Mouse (Mus musculus): ENCODE measurements around the gene L3mbtl4. TPM values are rescaled to one million over a fixed set of nuclear protein-coding genes. Genes with fewer than 3 reads are reported as not detected.

L3mbtl4 gene
- polyA plus RNA-seq, 1 experiment from 2014 or later = 4.0 TPM

DNA sequence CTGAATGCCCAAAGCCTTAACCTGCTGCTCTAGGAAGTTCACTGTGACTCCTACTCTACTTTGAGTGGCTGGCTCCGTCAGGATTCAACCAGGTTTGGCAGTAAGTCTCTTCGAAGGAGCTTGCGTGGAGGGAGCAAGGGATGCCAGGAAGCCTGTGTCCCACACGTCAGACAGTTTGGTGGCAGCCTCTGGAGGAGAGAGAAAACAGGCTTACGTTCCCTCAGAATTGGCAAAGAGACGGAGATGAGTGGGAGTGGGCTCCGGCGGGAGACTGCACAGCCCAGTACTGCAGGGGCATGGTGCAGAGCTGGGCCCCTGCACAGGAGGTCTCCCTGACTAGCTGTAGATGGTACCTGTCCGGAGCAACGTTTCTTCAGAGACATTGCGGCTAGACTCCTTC, 481.2 kb downstream of the L3mbtl4 start:
- ATAC-seq (ENCODE audit: low FRiP score, low TSS enrichment) (no peak), DNase-seq (no peak)
- no peak overlapping the region for H3K27ac ChIP-seq (replicated peaks; ENCODE audit: low read depth, low read length)
- 95% methylated on average over 11 of the region's 11 CpGs for WGBS
- no peak overlapping the region for H3K4me3 ChIP-seq (replicated peaks; ENCODE audit: low read depth, low read length)
- no peak overlapping the region for H3K4me2 ChIP-seq (ENCODE audit: low read length)
- H3K27me3 ChIP-seq (ENCODE audit: control insufficient read depth, insufficient read depth, low read length) = no peaks in the 10 kb centered on the region
- H3K9me3 ChIP-seq (ENCODE audit: control insufficient read depth, low read length) = no peaks in the 10 kb centered on the region
- H3K36me3 ChIP-seq (ENCODE audit: control insufficient read depth, insufficient read depth, low read length) = no peaks in the 10 kb centered on the region
- no peak overlapping the region for H3K9ac ChIP-seq (replicated peaks; ENCODE audit: low read length)
- no peaks in the 10 kb centered on the region for H3K4me1 ChIP-seq (ENCODE audit: control insufficient read depth, insufficient read depth, low read length)

DNA sequence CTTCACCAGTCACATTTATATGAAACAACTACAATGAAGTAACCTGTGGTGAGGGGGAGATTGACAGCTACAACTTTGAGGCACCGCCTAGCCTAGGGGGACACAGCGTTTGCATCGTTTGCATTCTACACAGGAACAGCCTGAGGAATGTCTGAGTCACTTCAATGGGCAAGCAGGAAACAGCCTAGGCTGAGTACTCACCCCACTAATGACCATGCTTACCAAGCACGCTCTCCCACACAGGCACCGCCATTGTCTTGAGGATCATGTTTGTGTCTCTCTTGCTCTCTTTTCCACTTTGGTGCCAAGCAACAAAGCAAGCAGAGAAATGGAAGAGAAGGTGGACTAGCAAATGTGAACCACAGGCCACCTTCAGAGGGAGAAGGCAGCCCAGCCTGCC, 484.8 kb downstream of the L3mbtl4 start:
- ATAC-seq (ENCODE audit: low FRiP score, low TSS enrichment) (no peak), DNase-seq (no peak)
- Histone ChIP-seq H3K4me2 (ENCODE audit: low read length) (no peak overlapping the region), H3K27me3 (ENCODE audit: control insufficient read depth, insufficient read depth, low read length) (no peaks in the 10 kb centered on the region), H3K36me3 (ENCODE audit: control insufficient read depth, insufficient read depth, low read length) (no peaks in the 10 kb centered on the region), H3K27ac (replicated peaks; ENCODE audit: low read depth, low read length) (no peak overlapping the region), H3K9me3 (ENCODE audit: control insufficient read depth, low read length) (no peaks in the 10 kb centered on the region), H3K4me1 (ENCODE audit: control insufficient read depth, insufficient read depth, low read length) (no peaks in the 10 kb centered on the region), H3K4me3 (replicated peaks; ENCODE audit: low read depth, low read length) (no peak overlapping the region), H3K9ac (replicated peaks; ENCODE audit: low read length) (no peak overlapping the region)
- WGBS = 71% methylated on average over 5 of the region's 5 CpGs

DNA sequence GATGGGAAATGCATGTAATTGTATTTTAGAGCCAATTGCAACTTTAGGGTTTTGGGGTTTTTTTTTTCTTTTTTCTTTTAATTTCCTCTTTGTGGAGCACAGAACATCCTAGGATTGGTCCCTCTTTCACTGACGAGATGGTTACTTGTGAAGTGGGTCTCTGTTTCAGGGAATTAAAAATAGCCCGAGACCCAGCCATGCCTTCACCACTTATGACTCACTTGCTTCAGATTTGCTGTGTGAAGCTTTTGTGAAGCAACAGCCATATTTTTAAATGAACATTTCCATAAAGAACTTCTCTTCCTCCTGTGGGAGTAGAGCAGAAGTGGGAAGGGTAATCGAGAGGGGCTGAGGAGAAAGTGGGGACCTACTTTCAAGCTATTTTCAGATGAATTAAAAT, 485.3 kb downstream of the L3mbtl4 start:
- ATAC-seq (ENCODE audit: low FRiP score, low TSS enrichment) (no peak), DNase-seq (no peak)
- WGBS = 91% methylated on average over 3 of the region's 3 CpGs
- H3K4me3 ChIP-seq (replicated peaks; ENCODE audit: low read depth, low read length) = no peak overlapping the region
- no peak overlapping the region for H3K27ac ChIP-seq (replicated peaks; ENCODE audit: low read depth, low read length)
- no peaks in the 10 kb centered on the region for H3K36me3 ChIP-seq (ENCODE audit: control insufficient read depth, insufficient read depth, low read length)
- H3K27me3 ChIP-seq (ENCODE audit: control insufficient read depth, insufficient read depth, low read length) = no peaks in the 10 kb centered on the region
- no peaks in the 10 kb centered on the region for H3K9me3 ChIP-seq (ENCODE audit: control insufficient read depth, low read length)
- no peak overlapping the region for H3K9ac ChIP-seq (replicated peaks; ENCODE audit: low read length)
- H3K4me2 ChIP-seq (ENCODE audit: low read length) = no peak overlapping the region
- H3K4me1 ChIP-seq (ENCODE audit: control insufficient read depth, insufficient read depth, low read length) = no peaks in the 10 kb centered on the region

DNA sequence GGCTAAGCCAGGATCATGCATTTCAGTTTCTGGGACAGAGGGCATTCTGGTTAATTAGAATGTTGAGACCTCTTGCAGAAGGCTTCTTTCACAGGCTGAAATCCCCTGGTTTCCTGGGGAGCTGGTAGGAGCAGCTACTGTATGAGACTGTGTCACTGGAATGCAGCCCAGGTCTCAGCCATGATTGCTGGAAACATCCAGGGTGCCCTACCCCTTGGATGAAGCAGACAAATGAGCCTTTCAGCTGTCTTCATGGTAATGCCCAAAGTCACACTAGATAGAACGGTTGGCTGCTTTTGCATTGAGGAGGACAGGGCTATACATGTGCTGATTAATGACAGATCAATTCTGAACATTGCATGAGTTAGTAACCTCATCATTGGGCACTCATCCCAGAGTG, 486.4 kb downstream of the L3mbtl4 start:
- Histone ChIP-seq H3K4me2 (ENCODE audit: low read length) (no peak overlapping the region), H3K27ac (replicated peaks; ENCODE audit: low read depth, low read length) (no peak overlapping the region), H3K4me3 (replicated peaks; ENCODE audit: low read depth, low read length) (no peak overlapping the region), H3K27me3 (ENCODE audit: control insufficient read depth, insufficient read depth, low read length) (no peaks in the 10 kb centered on the region), H3K4me1 (ENCODE audit: control insufficient read depth, insufficient read depth, low read length) (no peaks in the 10 kb centered on the region), H3K9me3 (ENCODE audit: control insufficient read depth, low read length) (no peaks in the 10 kb centered on the region), H3K36me3 (ENCODE audit: control insufficient read depth, insufficient read depth, low read length) (no peaks in the 10 kb centered on the region), H3K9ac (replicated peaks; ENCODE audit: low read length) (no peak overlapping the region)
- ATAC-seq (ENCODE audit: low FRiP score, low TSS enrichment) (no peak), DNase-seq (no peak)
- 77% methylated on average over 1 of the region's 1 CpGs for WGBS

DNA sequence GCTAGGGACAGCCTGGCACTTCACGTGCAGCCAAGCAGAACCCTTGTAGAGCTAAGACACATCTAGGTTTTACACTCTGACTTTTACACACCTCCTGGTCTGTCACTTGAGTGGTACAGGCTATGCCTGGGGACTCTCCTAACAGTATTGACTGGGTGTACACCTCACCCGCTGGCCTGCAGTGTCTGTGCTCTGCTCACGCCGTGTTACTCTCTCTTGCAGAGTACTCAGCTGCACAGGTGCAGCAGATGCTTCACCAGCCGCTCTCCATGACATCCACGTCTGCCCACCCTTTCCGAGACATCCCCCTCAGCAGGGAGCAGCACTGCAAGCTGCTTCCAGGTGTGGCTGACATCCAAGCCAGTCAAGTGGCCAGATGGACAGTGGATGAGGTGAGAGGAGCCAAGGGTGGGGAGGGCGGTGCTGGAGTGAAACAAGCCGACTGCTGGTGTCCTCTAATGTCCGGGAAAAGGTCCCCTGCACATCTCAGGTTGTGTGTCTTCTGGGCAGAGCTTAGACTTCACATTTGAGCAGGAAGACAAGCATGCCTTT, 490.8 kb downstream of the L3mbtl4 start:
- no peaks in the 10 kb centered on the region for H3K27me3 ChIP-seq (ENCODE audit: control insufficient read depth, insufficient read depth, low read length)
- H3K4me2 ChIP-seq (ENCODE audit: low read length) = no peak overlapping the region
- no peaks in the 10 kb centered on the region for H3K9me3 ChIP-seq (ENCODE audit: control insufficient read depth, low read length)
- no peaks in the 10 kb centered on the region for H3K4me1 ChIP-seq (ENCODE audit: control insufficient read depth, insufficient read depth, low read length)
- no peak overlapping the region for H3K4me3 ChIP-seq (replicated peaks; ENCODE audit: low read depth, low read length)
- no peaks in the 10 kb centered on the region for H3K36me3 ChIP-seq (ENCODE audit: control insufficient read depth, insufficient read depth, low read length)
- DNase-seq (no peak), ATAC-seq (ENCODE audit: low FRiP score, low TSS enrichment) (no peak)
- H3K27ac ChIP-seq (replicated peaks; ENCODE audit: low read depth, low read length) = no peak overlapping the region
- WGBS = 87% methylated on average over 10 of the region's 10 CpGs
- H3K9ac ChIP-seq (replicated peaks; ENCODE audit: low read length) = no peak overlapping the region

DNA sequence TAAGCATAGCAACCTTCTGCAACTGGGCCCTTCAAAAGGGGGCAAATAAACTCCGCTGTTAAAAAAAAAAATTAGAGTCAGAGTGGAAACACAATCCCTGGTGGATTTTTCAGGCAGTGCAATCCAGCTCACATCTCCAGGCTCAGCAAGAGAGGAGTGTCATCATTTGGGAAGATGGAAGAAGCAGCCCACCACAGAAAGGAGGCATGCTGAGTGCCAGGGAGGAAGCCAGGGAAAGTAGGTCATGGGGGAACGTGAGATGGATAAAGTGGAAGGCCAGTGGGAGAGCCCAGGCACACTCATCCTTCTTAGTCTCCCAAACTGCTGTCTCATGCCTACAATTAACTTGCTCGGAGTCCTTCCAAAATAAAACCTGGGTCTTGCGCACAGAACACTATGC, 496.0 kb downstream of the L3mbtl4 start:
- ATAC-seq (ENCODE audit: low FRiP score, low TSS enrichment) = no peak
- no peak overlapping the region for H3K4me3 ChIP-seq (replicated peaks; ENCODE audit: low read depth, low read length)
- no peaks in the 10 kb centered on the region for H3K4me1 ChIP-seq (ENCODE audit: control insufficient read depth, insufficient read depth, low read length)
- H3K27me3 ChIP-seq (ENCODE audit: control insufficient read depth, insufficient read depth, low read length) = no peaks in the 10 kb centered on the region
- 82% methylated on average over 4 of the region's 4 CpGs for WGBS
- no peak overlapping the region for H3K27ac ChIP-seq (replicated peaks; ENCODE audit: low read depth, low read length)
- no peak for DNase-seq
- no peak overlapping the region for H3K9ac ChIP-seq (replicated peaks; ENCODE audit: low read length)
- no peaks in the 10 kb centered on the region for H3K9me3 ChIP-seq (ENCODE audit: control insufficient read depth, low read length)
- no peak overlapping the region for H3K4me2 ChIP-seq (ENCODE audit: low read length)
- no peaks in the 10 kb centered on the region for H3K36me3 ChIP-seq (ENCODE audit: control insufficient read depth, insufficient read depth, low read length)

DNA sequence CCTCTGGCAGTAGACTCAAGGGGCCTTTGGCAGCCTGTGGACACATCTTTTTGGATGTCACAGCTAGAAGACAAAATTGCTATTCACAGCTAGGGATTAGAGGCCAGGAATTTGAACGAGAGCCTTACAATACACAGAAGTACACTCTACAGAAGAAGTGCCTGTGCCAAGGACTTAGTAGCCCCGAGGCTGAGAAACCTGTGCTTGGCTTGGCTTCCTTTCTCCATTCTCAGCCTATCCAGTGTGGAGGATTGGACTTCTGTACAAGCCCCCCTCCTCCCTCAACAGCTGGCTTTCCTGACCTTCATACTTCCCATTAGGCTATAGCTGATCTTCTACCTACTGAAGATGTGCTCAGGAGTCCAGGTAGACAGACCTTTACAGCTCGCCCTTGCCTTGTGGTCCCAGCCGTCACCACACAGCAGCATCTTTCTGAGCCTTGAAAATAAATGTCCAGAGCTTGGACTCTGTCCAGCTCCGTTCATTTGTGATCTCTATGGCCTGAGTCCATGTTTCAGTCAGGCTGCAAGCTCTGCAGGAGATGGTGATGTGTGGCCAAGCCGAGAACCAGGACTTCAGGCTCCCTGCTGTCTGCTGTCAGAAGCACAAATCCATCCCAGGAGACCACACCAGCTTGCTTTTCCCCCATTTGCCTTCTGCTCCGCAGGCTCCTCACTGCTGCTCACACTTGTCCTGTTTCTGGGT, 497.6 kb downstream of the L3mbtl4 start:
- Histone ChIP-seq H3K4me3 (replicated peaks; ENCODE audit: low read depth, low read length) (no peak overlapping the region), H3K4me1 (ENCODE audit: control insufficient read depth, insufficient read depth, low read length) (no peaks in the 10 kb centered on the region), H3K9ac (replicated peaks; ENCODE audit: low read length) (no peak overlapping the region), H3K27ac (replicated peaks; ENCODE audit: low read depth, low read length) (no peak overlapping the region), H3K36me3 (ENCODE audit: control insufficient read depth, insufficient read depth, low read length) (no peaks in the 10 kb centered on the region), H3K9me3 (ENCODE audit: control insufficient read depth, low read length) (no peaks in the 10 kb centered on the region), H3K27me3 (ENCODE audit: control insufficient read depth, insufficient read depth, low read length) (no peaks in the 10 kb centered on the region), H3K4me2 (ENCODE audit: low read length) (no peak overlapping the region)
- DNase-seq (no peak), ATAC-seq (ENCODE audit: low FRiP score, low TSS enrichment) (no peak)
- 57% methylated on average over 7 of the region's 7 CpGs for WGBS

DNA sequence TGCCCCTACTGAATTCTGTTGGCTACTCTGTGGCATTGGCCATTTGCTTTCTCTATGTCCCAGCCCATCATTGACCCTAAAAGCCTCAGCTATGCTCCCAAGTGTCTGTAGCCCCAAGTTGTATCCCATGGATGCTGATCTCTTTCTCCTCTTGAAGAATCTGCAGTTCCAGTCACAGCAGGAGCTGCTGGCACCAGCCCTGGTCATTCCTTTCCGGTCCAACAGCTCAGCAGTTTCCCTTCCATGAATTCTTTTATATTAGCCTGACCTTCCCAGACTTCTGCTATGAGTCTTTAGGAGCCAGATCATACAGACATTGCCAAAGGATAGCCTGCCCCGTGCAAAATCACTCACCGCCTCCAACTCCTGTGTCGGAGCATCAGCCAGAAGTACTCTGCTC, 520.1 kb downstream of the L3mbtl4 start:
- whole genome bisulfite sequencing = 89% methylated on average over 4 of the region's 4 CpGs
- no peak overlapping the region for H3K4me2 ChIP-seq (ENCODE audit: low read length)

DNA sequence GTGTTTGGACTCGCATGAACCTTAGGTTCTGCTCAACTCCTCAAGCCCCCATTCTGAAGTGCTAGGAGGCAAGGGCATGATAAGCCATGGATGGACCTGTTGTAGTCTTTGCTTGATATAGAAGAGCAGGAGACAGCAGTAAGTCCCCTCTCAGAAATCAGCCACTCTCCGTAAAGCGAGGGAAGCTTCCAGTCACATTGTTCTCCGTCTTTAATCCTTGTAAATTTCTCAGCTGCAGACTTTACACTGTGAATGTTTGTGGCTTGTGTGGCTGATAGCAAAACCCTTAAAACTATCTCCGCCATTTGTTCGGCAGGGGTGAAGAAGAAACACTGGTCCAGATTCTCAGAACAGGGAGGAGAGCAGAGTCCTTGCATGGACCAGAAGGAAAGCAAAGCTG, 552.7 kb downstream of the L3mbtl4 start, which contains the start of gene Tmem200c:
Tmem200c (plus strand) TSS at position 301 of the 400 bp plus-strand sequence.
- H3K9me3 ChIP-seq (ENCODE audit: control insufficient read depth, low read length) = no peaks in the 10 kb centered on the region
- H3K27me3 ChIP-seq (ENCODE audit: control insufficient read depth, insufficient read depth, low read length) = no peaks in the 10 kb centered on the region
- no peaks in the 10 kb centered on the region for H3K36me3 ChIP-seq (ENCODE audit: control insufficient read depth, insufficient read depth, low read length)
- 78% methylated on average over 6 of the region's 6 CpGs for WGBS
- no peak within 1 kb of the TSS for H3K9ac ChIP-seq (replicated peaks; ENCODE audit: low read length)
- H3K4me2 ChIP-seq (ENCODE audit: low read length) = no peak within 1 kb of the TSS
- H3K27ac ChIP-seq (replicated peaks; ENCODE audit: low read depth, low read length) = no peak within 1 kb of the TSS
- H3K4me1 ChIP-seq (ENCODE audit: control insufficient read depth, insufficient read depth, low read length) = no peaks in the 10 kb centered on the region
- no peak for DNase-seq
- no peak within 1 kb of the TSS for H3K4me3 ChIP-seq (replicated peaks; ENCODE audit: low read depth, low read length)
- ATAC-seq (ENCODE audit: low FRiP score, low TSS enrichment) = no peak

More for the DNA sequence above, 520.1 kb downstream of the L3mbtl4 start:
- no peak overlapping the region for H3K27ac ChIP-seq (replicated peaks; ENCODE audit: low read depth, low read length)
- H3K36me3 ChIP-seq (ENCODE audit: control insufficient read depth, insufficient read depth, low read length) = no peaks in the 10 kb centered on the region
- H3K9me3 ChIP-seq (ENCODE audit: control insufficient read depth, low read length) = no peaks in the 10 kb centered on the region
- no peaks in the 10 kb centered on the region for H3K27me3 ChIP-seq (ENCODE audit: control insufficient read depth, insufficient read depth, low read length)
- no peaks in the 10 kb centered on the region for H3K4me1 ChIP-seq (ENCODE audit: control insufficient read depth, insufficient read depth, low read length)
- DNase-seq = no peak
- H3K9ac ChIP-seq (replicated peaks; ENCODE audit: low read length) = no peak overlapping the region
- no peak overlapping the region for H3K4me3 ChIP-seq (replicated peaks; ENCODE audit: low read depth, low read length)
- no peak for ATAC-seq (ENCODE audit: low FRiP score, low TSS enrichment)

Data from midbrain, embryonic 14.5 days (tissue).